Mouse (Mus musculus) thymus, postnatal 14 days (tissue): Measurements from ENCODE around the gene Hsd3b1.
"Not testable (repeated sequence)": the region's sequence is repeated elsewhere in the genome, so short reads cannot be mapped to it uniquely, and the experiment has no call there.

Source experiments
- DNase-seq: peaks from one replicate; pipeline ENCODE4 v3.0.0; 2021

Gene Hsd3b1

GRCm38 (mm10) chr3:98859576-98859975, at the start of gene Hsd3b1:
Hsd3b1 (minus strand) TSS chr3:98859794.
- no peak for DNase-seq

- DNase-seq: no peak
These were observed 38.0 kb upstream of the Hsd3b1 start for GRCm38 (mm10) chr3:98897606-98898005.

GRCm38 (mm10) chr3:98895071-98895601, 35.5 kb upstream of the Hsd3b1 start:
- no peak for DNase-seq

- DNase-seq: no peak
These were observed 33.6 kb upstream of the Hsd3b1 start, which contains the start of gene Hao2 for GRCm38 (mm10) chr3:98893057-98893772. Hao2 (minus strand) TSS chr3:98893239.

GRCm38 (mm10) chr3:98890430-98890829, 30.8 kb upstream of the Hsd3b1 start:
- DNase-seq: no peak

- no peak for DNase-seq
These were observed 28.6 kb upstream of the Hsd3b1 start for GRCm38 (mm10) chr3:98888206-98888605.

GRCm38 (mm10) chr3:98880831-98881230, 21.2 kb upstream of the Hsd3b1 start:
- DNase-seq: no peak

GRCm38 (mm10) chr3:98880216-98880615, 20.6 kb upstream of the Hsd3b1 start:
- DNase-seq: no peak

GRCm38 (mm10) chr3:98868219-98868618, 8.6 kb upstream of the Hsd3b1 start:
- no peak for DNase-seq

GRCm38 (mm10) chr3:98862800-98863199, 3.2 kb upstream of the Hsd3b1 start:
- DNase-seq: no peak

- no peak for DNase-seq
These were observed 1.5 kb downstream of the Hsd3b1 start for GRCm38 (mm10) chr3:98858051-98858450.

GRCm38 (mm10) chr3:98856892-98857291, 2.7 kb downstream of the Hsd3b1 start:
- no peak for DNase-seq

- DNase-seq: no peak
These were observed 4.4 kb downstream of the Hsd3b1 start for GRCm38 (mm10) chr3:98855160-98855559.

GRCm38 (mm10) chr3:98853685-98854084, 5.9 kb downstream of the Hsd3b1 start:
- DNase-seq: no peak

GRCm38 (mm10) chr3:98853051-98853450, 6.5 kb downstream of the Hsd3b1 start:
- DNase-seq: no peak

- DNase-seq: no peak
These were observed 7.0 kb downstream of the Hsd3b1 start for GRCm38 (mm10) chr3:98852631-98853030.

GRCm38 (mm10) chr3:98851853-98852252, 7.7 kb downstream of the Hsd3b1 start:
- DNase-seq: no peak

- no peak for DNase-seq
These were observed 9.3 kb downstream of the Hsd3b1 start for GRCm38 (mm10) chr3:98850262-98850661.

GRCm38 (mm10) chr3:98848898-98849297, 10.7 kb downstream of the Hsd3b1 start:
- no peak for DNase-seq

GRCm38 (mm10) chr3:98814101-98814670, 45.4 kb downstream of the Hsd3b1 start, which contains the start of gene Hsd3b6:
Hsd3b6 (minus strand) TSS chr3:98814443.
- no peak for DNase-seq

- not testable (repeated sequence) for DNase-seq
These were observed 46.9 kb downstream of the Hsd3b1 start for GRCm38 (mm10) chr3:98812653-98813052.

- DNase-seq: not testable (repeated sequence)
These were observed 54.6 kb downstream of the Hsd3b1 start for GRCm38 (mm10) chr3:98805032-98805431.
